Mouse (Mus musculus) gastrocnemius, postnatal 14 days (tissue): Measurements from ENCODE around the gene Cyp2j9. TPM values are rescaled to one million over a fixed set of nuclear protein-coding genes. Genes with fewer than 3 reads are reported as not detected.
A peak's percentile ranks its signal among the peaks of the same experiment; 100 is the strongest.
"Not testable (repeated sequence)": the region's sequence is repeated elsewhere in the genome, so short reads cannot be mapped to it uniquely, and the experiment has no call there.

Experiments used
- DNase-seq: peaks from one replicate; pipeline ENCODE4 v3.0.0; 2021; ENCODE audit warnings: mixed read lengths
- intact Hi-C: fragments of 180-260 bp; cut with DNase I; formaldehyde crosslinking; loops from one replicate; pipeline ENCODE4 v1.15.1; 2025; ENCODE audit warnings: low total_unique reads
- long read RNA-seq, 2 experiments: library from polyadenylated mRNA; stranded (forward); transcript quantifications; one replicate each; pipeline ENCODE4 v2.0.0; 2021
- total RNA-seq, 2 experiments: library from RNA; stranded (reverse); gene quantifications; 2 replicates each; pipeline ENCODE4 v1.2.3; 2021

The Cyp2j9 gene
- 1 to 10 TPM in 1 of 2 experiments, under 1 TPM in 1; 0.78 to 1.3 TPM for total RNA-seq
- long read RNA-seq, experiment 1, partial matches to known transcripts: 1 of 1 reads
- long read RNA-seq, experiment 1, other reads (novel, unspliced or antisense): 0 of 1 reads
- long read RNA-seq, experiment 2: 0 reads

- intact Hi-C loops: no loop called here
- peak; percentile 51 for DNase-seq
Observed at GRCm38 (mm10) chr4:96590911-96591790, at the start of gene Cyp2j9. Gene Cyp2j9, minus strand, starts transcription at chr4:96591578.

GRCm38 (mm10) chr4:96635455-96635854 lies 44.1 kb upstream of the Cyp2j9 start:
- no peak for DNase-seq
- intact Hi-C loops: no loop called here

- DNase-seq: no peak
- intact Hi-C loops: no loop called here
Observed at GRCm38 (mm10) chr4:96622474-96622873, 31.1 kb upstream of the Cyp2j9 start.

- intact Hi-C loops: no loop called here
- DNase-seq: peak; percentile 56
Observed at GRCm38 (mm10) chr4:96591791-96592150, 393 bp upstream of the Cyp2j9 start.

GRCm38 (mm10) chr4:96581425-96582088 lies 9.8 kb downstream of the Cyp2j9 start:
- intact Hi-C loops: no loop called here
- DNase-seq: no peak

GRCm38 (mm10) chr4:96580351-96580750 lies 11.0 kb downstream of the Cyp2j9 start:
- DNase-seq, intact Hi-C loops: not testable (repeated sequence)

GRCm38 (mm10) chr4:96569442-96569841 lies 21.9 kb downstream of the Cyp2j9 start:
- DNase-seq: no peak
- intact Hi-C loops: no loop called here

GRCm38 (mm10) chr4:96567988-96568387 lies 23.4 kb downstream of the Cyp2j9 start:
- DNase-seq: no peak
- intact Hi-C loops: no loop called here

- intact Hi-C loops: no loop called here
- no peak for DNase-seq
Observed at GRCm38 (mm10) chr4:96565808-96566207, 25.6 kb downstream of the Cyp2j9 start.

GRCm38 (mm10) chr4:96560464-96560863 lies 30.9 kb downstream of the Cyp2j9 start:
- no peak for DNase-seq
- intact Hi-C loops: no loop called here

- no peak for DNase-seq
- intact Hi-C loops: no loop called here
Observed at GRCm38 (mm10) chr4:96559781-96560180, 31.6 kb downstream of the Cyp2j9 start.

- peak; percentile 30 for DNase-seq
- intact Hi-C loops: no loop called here
Observed at GRCm38 (mm10) chr4:96553133-96553819, 38.1 kb downstream of the Cyp2j9 start, which contains the start of gene Cyp2j6. Gene Cyp2j6, minus strand, starts transcription at chr4:96553661.

GRCm38 (mm10) chr4:96551619-96552018 lies 39.8 kb downstream of the Cyp2j9 start:
- DNase-seq: no peak
- intact Hi-C loops: no loop called here

GRCm38 (mm10) chr4:96545976-96546375 lies 45.4 kb downstream of the Cyp2j9 start:
- intact Hi-C loops: no loop called here
- DNase-seq: no peak

GRCm38 (mm10) chr4:96525772-96526171 lies 65.6 kb downstream of the Cyp2j9 start:
- intact Hi-C loops: no loop called here
- no peak for DNase-seq

GRCm38 (mm10) chr4:96522256-96522655 lies 69.1 kb downstream of the Cyp2j9 start:
- intact Hi-C loops: no loop called here
- no peak for DNase-seq
